Comparison of ENCODE assay signal across 8 mouse cellular contexts in the genomic region with DNA sequence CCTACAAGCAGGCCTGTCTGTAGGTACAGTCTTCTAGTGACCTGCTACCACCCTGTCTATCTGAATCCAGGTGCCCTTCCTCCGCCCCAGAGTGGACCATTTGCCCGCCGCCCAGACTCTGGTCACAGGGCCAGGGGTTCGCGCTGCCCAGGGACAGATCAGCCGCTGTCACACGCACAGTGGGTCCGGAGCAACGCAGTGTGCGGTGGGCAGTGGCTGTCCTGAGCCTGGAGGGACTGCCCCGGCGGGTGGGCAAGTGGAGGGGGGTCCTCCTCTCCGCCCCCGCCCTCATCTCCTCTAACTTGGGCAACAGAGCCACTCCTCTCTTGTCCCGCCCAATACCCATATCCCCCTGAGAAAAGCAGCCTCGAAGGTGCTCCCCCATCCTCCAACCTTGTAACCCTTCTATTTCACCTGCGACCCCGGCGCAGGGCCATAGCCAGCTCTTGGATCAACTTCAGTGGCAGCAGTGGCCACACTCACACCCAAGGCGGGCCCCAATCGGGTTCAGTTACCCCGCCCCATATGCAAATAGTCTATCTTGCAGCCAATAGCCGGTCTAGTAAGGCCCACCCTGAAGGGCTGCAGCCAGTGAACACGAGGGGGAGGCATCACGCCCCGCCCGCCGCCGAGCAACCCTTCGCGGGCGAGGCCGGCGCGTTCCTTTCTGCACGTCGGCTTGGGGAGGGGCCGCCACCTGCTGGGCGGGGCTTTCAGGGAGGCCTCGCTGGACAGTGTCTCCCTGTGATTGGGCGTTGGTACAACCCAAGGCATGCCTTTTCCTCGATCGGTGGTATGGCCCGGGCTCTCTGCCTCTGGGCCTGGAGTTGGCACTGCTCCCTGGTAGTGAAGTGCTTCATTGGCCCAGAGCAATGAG. TPM values are rescaled to one million over a fixed set of nuclear protein-coding genes. Genes with fewer than 3 reads are reported as not detected.
DNase-seq lines count a peak whose midpoint lies in the region; ATAC-seq and TF ChIP-seq lines count a peak whose summit lies in the region.

No protein-coding gene starts in this region.

- H3K4me3 ChIP-seq in forebrain, embryonic 15.5 days, result peak overlapping the region; percentile 41
- H3K4me3 ChIP-seq in lung, adult 2 months (replicated peaks; ENCODE audit: extremely low read depth, low read depth, low read length), result peak overlapping the region; percentile 55

- H3K9ac ChIP-seq in forebrain, embryonic 15.5 days (replicated peaks), result peak overlapping the region; percentile 41

- intact Hi-C loops in heart, postnatal 25 days (cut with DNase I), result no loop called here

- WGBS in forebrain, embryonic 15.5 days, result 2% methylated on average over 44 of the region's 44 CpGs
- WGBS in lung, adult 2 months, result 10% methylated on average over 43 of the region's 44 CpGs

- H3K36me3 ChIP-seq in forebrain, embryonic 15.5 days, result no peaks in the 10 kb centered on the region; the same call in 1 of the 2 replicates

- no peaks in the 10 kb centered on the region for H3K9me3 ChIP-seq in forebrain, embryonic 15.5 days

- 0 out of 2 replicates have a peak, but pooled peaks have one; percentile 8 for TF ChIP-seq POLR2A in lung, adult 2 months (IDR thresholded peaks at IDR 0.05; ENCODE audit: borderline replicate concordance, extremely low read depth, low read depth, low read length)

- TF ChIP-seq CTCF in lung, adult 2 months (IDR thresholded peaks at IDR 0.05; ENCODE audit: insufficient read depth, low read length), result no peak

- peak; percentile 97 for ATAC-seq in forebrain, embryonic 15.5 days (replicated peaks)
- ATAC-seq in neutrophil, adult 5-6 weeks (ENCODE audit: extremely low read depth, insufficient number of reproducible peaks, low FRiP score, poor library complexity, severe bottlenecking), result peak; percentile 83

- H3K27ac ChIP-seq in forebrain, embryonic 15.5 days (replicated peaks), result peak overlapping the region; percentile 44

- peak; percentile 96 for DNase-seq in ES-CJ7 (ENCODE audit: low read depth, low spot score)
- peak; percentile 88 for DNase-seq in cerebellum, adult 11 months
- peak; percentile 95 for DNase-seq in heart, postnatal 25 days (ENCODE audit: low spot score)
- DNase-seq in layer of hippocampus, adult 18-20 months (ENCODE audit: low spot score in 2 of 2), result peak; percentile 90 to 94
- DNase-seq in lung, adult 2 months, result peak; percentile 93
- DNase-seq in thymus, adult 18-20 months, result peak; percentile 83 to 88

- peaks cover 24% of the 10 kb centered on the region for H3K4me1 ChIP-seq in forebrain, embryonic 15.5 days
- H3K4me1 ChIP-seq in lung, adult 2 months (ENCODE audit: control insufficient read depth, insufficient read depth, low read length), result peaks cover 8% of the 10 kb centered on the region

- H3K4me2 ChIP-seq in forebrain, embryonic 15.5 days (replicated peaks), result peak overlapping the region; percentile 51

- no peaks in the 10 kb centered on the region for H3K27me3 ChIP-seq in forebrain, embryonic 15.5 days

RNA-seq across cellular contexts. Expression of a gene that starts 5.8 kb away (rescaled TPM):
- polyA plus RNA-seq in forebrain, embryonic 15.5 days (2015; fragmentation: Nextera tagmentation; extraction: Ambion mirVana), result 24.6 and 26.9 TPM in 2 replicates
- total RNA-seq in heart, postnatal 25 days (2021), result under 1 TPM; 0.62 to 0.64 TPM
- 1 to 10 TPM in 1 of 2 experiments, under 1 TPM in 1; 0.71 to 1.5 TPM for total RNA-seq in layer of hippocampus, adult 18-20 months (2021)
- polyA plus RNA-seq in lung, adult 2 months (2012; rRNA removed), result 87.1 and 92.9 TPM in 2 replicates
- 7.1 and 9.0 TPM in 2 replicates for total RNA-seq in neutrophil, adult 5-6 weeks (2017)

RNA-seq across cellular contexts. Expression of a gene that starts 7.1 kb away (rescaled TPM):
- polyA plus RNA-seq in forebrain, embryonic 15.5 days (2015; fragmentation: Nextera tagmentation; extraction: Ambion mirVana), result 80.2 and 81.8 TPM in 2 replicates
- 10 to 100 TPM; 29.8 to 31.6 TPM for total RNA-seq in heart, postnatal 25 days (2021)
- total RNA-seq in layer of hippocampus, adult 18-20 months (2021), result 10 to 100 TPM; 76.9 to 78.8 TPM
- polyA plus RNA-seq in lung, adult 2 months (2012; rRNA removed), result 18.9 and 22.5 TPM in 2 replicates
- total RNA-seq in neutrophil, adult 5-6 weeks (2017), result 82.6 and 97.8 TPM in 2 replicates

RNA-seq across cellular contexts. Expression of a gene that starts 7.6 kb away (rescaled TPM):
- polyA plus RNA-seq in forebrain, embryonic 15.5 days (2015; fragmentation: Nextera tagmentation; extraction: Ambion mirVana), result 0.75 and 1.4 TPM in 2 replicates
- not detected for total RNA-seq in heart, postnatal 25 days (2021)
- total RNA-seq in layer of hippocampus, adult 18-20 months (2021), result not detected
- polyA plus RNA-seq in lung, adult 2 months (2012; rRNA removed), result 4.4 and 5.6 TPM in 2 replicates
- 2.6 and 3.2 TPM in 2 replicates for total RNA-seq in neutrophil, adult 5-6 weeks (2017)

RNA-seq across cellular contexts. Expression of a gene that starts 27.5 kb away (rescaled TPM):
- polyA plus RNA-seq in forebrain, embryonic 15.5 days (2015; fragmentation: Nextera tagmentation; extraction: Ambion mirVana), result 10.3 and 12.7 TPM in 2 replicates
- total RNA-seq in heart, postnatal 25 days (2021), result 1 to 10 TPM; 3.2 to 4.7 TPM
- total RNA-seq in layer of hippocampus, adult 18-20 months (2021), result 1 to 10 TPM; 4.3 to 4.5 TPM
- 15.8 TPM in 2 replicates for polyA plus RNA-seq in lung, adult 2 months (2012; rRNA removed)
- 1.9 and 3.9 TPM in 2 replicates for total RNA-seq in neutrophil, adult 5-6 weeks (2017)

RNA-seq across cellular contexts. Expression of a gene that starts 27.7 kb away (rescaled TPM):
- 126 and 127 TPM in 2 replicates for polyA plus RNA-seq in forebrain, embryonic 15.5 days (2015; fragmentation: Nextera tagmentation; extraction: Ambion mirVana)
- 100 to 1,000 TPM; 106 to 112 TPM for total RNA-seq in heart, postnatal 25 days (2021)
- total RNA-seq in layer of hippocampus, adult 18-20 months (2021), result 100 to 1,000 TPM; 201 TPM
- 77.3 and 91.5 TPM in 2 replicates for polyA plus RNA-seq in lung, adult 2 months (2012; rRNA removed)
- 13.7 and 23.8 TPM in 2 replicates for total RNA-seq in neutrophil, adult 5-6 weeks (2017)

Comparison
In these comparisons a context has a peak if more than half of its experiments do, and no peak if none do; other contexts are left out.
1. Peak in every context shown above with its lines: DNase-seq, ATAC-seq, H3K4me3 ChIP-seq and H3K27ac ChIP-seq.